In the genomic region with DNA sequence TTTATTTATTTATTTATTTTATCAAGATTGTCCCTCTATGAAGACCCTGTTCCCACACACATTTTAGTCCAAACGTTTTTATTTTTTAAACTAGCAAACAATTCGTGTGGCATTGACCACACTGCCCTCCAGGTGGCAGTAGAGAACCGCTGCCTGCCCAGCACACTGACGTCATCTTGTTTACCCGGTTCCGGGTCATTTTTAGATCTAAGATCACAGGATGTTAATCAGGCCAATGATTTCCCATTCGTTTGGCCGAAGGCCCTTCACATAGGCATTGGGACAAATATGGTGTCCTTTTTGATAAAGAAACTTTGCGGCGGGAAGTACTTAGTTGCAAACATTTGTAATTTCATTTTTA, we compare ENCODE assay signal across 8 mouse cellular contexts.
DNase-seq lines count a peak whose midpoint lies in the region; ATAC-seq and TF ChIP-seq lines count a peak whose summit lies in the region.

No protein-coding gene starts in this region.

- DNase-seq in 3134 (ENCODE audit: extremely low read depth, insufficient read length, low spot score): peak; percentile 43
- DNase-seq in adrenal gland, postnatal 10 days: peak; percentile 85
- DNase-seq in embryo, embryonic 9.5 days (ENCODE audit: extremely low spot score): peak; percentile 63
- DNase-seq in spleen, adult 2 months (ENCODE audit: low read depth in 1 of 2, low spot score in 2 of 2): peak; percentile 61 to 65

- no peak for TF ChIP-seq POLR2A in spleen, adult 2 months (IDR thresholded peaks at IDR 0.05; ENCODE audit: low read depth, low read length)

- WGBS in intestine, postnatal 0 days: 14% methylated on average over 10 of the region's 10 CpGs
- 23% methylated on average over 10 of the region's 10 CpGs for WGBS in limb, embryonic 12.5 days
- WGBS in midbrain, embryonic 15.5 days: 20% methylated on average over 10 of the region's 10 CpGs
- WGBS in spleen, adult 2 months: 15% methylated on average over 10 of the region's 10 CpGs

- no peaks in the 10 kb centered on the region for H3K9me3 ChIP-seq in intestine, postnatal 0 days (ENCODE audit: control insufficient read depth)
- no peaks in the 10 kb centered on the region for H3K9me3 ChIP-seq in limb, embryonic 12.5 days
- no peaks in the 10 kb centered on the region for H3K9me3 ChIP-seq in midbrain, embryonic 15.5 days

- ATAC-seq in granulocyte monocyte progenitor cell, adult 5-6 weeks (replicated peaks; ENCODE audit: poor library complexity, severe bottlenecking): peak; percentile 85
- no peak for ATAC-seq in intestine, postnatal 0 days
- no peak for ATAC-seq in limb, embryonic 12.5 days (ENCODE audit: insufficient number of reproducible peaks, insufficient read depth, low FRiP score, low TSS enrichment, low read depth)
- peak; percentile 69 for ATAC-seq in midbrain, embryonic 15.5 days (replicated peaks)

- peak overlapping the region; percentile 81; the same call in 1 of the 2 replicates for H3K27ac ChIP-seq in intestine, postnatal 0 days (ENCODE audit: low read depth, low read length)
- no peak overlapping the region for H3K27ac ChIP-seq in limb, embryonic 12.5 days
- H3K27ac ChIP-seq in midbrain, embryonic 15.5 days: no peak overlapping the region
- H3K27ac ChIP-seq in spleen, adult 2 months (ENCODE audit: insufficient read depth, low read length): no peak overlapping the region

- H3K4me3 ChIP-seq in intestine, postnatal 0 days (ENCODE audit: low read depth, low read length): no peak overlapping the region
- H3K4me3 ChIP-seq in limb, embryonic 12.5 days (replicated peaks): peak overlapping the region; percentile 19; the same call in 1 of the 2 replicates
- H3K4me3 ChIP-seq in midbrain, embryonic 15.5 days: no peak overlapping the region; the same call in 1 of the 2 replicates
- H3K4me3 ChIP-seq in spleen, adult 2 months (ENCODE audit: extremely low read depth, insufficient read depth, insufficient read length): no peak overlapping the region

- H3K4me1 ChIP-seq in intestine, postnatal 0 days (replicated peaks; ENCODE audit: control insufficient read depth, insufficient read depth, low read length): peaks cover 6% of the 10 kb centered on the region; the same call in 1 of the 2 replicates
- no peaks in the 10 kb centered on the region for H3K4me1 ChIP-seq in limb, embryonic 12.5 days (replicated peaks)
- H3K4me1 ChIP-seq in midbrain, embryonic 15.5 days: 0 out of 2 replicates have a peak, but pooled peaks cover 2% of the 10 kb centered on the region
- H3K4me1 ChIP-seq in spleen, adult 2 months (ENCODE audit: control insufficient read depth, insufficient read depth, insufficient read length): no peaks in the 10 kb centered on the region

- H3K36me3 ChIP-seq in intestine, postnatal 0 days (ENCODE audit: control insufficient read depth, insufficient read depth): no peaks in the 10 kb centered on the region
- no peaks in the 10 kb centered on the region for H3K36me3 ChIP-seq in limb, embryonic 12.5 days
- H3K36me3 ChIP-seq in midbrain, embryonic 15.5 days (replicated peaks): no peaks in the 10 kb centered on the region
- no peaks in the 10 kb centered on the region for H3K36me3 ChIP-seq in spleen, adult 2 months (ENCODE audit: control insufficient read depth, insufficient read depth, low read length)

- TF ChIP-seq CTCF in intestine, postnatal 0 days (IDR thresholded peaks at IDR 0.05; ENCODE audit: low read depth): peak; percentile 96
- TF ChIP-seq CTCF in spleen, adult 2 months (IDR thresholded peaks at IDR 0.05; ENCODE audit: extremely low read depth, insufficient read depth, insufficient read length, insufficient replicate concordance): peak; percentile 90; the same call in 1 of the 2 replicates

- H3K4me2 ChIP-seq in intestine, postnatal 0 days (replicated peaks; ENCODE audit: low read depth): peak overlapping the region; percentile 28; the same call in 1 of the 2 replicates
- peak overlapping the region; percentile 35; the same call in 1 of the 2 replicates for H3K4me2 ChIP-seq in limb, embryonic 12.5 days
- H3K4me2 ChIP-seq in midbrain, embryonic 15.5 days: peak overlapping the region; percentile 37

- 0 out of 2 replicates have a peak overlapping the region, but pooled peaks have one; percentile 23 for H3K9ac ChIP-seq in intestine, postnatal 0 days (ENCODE audit: low read depth, low read length)
- H3K9ac ChIP-seq in limb, embryonic 12.5 days (replicated peaks): no peak overlapping the region
- no peak overlapping the region for H3K9ac ChIP-seq in midbrain, embryonic 15.5 days

- no peaks in the 10 kb centered on the region for H3K27me3 ChIP-seq in intestine, postnatal 0 days (replicated peaks; ENCODE audit: control insufficient read depth, insufficient read depth, low read length)
- H3K27me3 ChIP-seq in limb, embryonic 12.5 days: no peaks in the 10 kb centered on the region
- H3K27me3 ChIP-seq in midbrain, embryonic 15.5 days (replicated peaks): no peaks in the 10 kb centered on the region
- no peaks in the 10 kb centered on the region for H3K27me3 ChIP-seq in spleen, adult 2 months (ENCODE audit: control insufficient read depth, insufficient read depth, low read length)

Comparison
In these comparisons a context has a peak if more than half of its experiments do, and no peak if none do; other contexts are left out.
1. ATAC-seq: peak in granulocyte monocyte progenitor cell, adult 5-6 weeks (single experiment) and midbrain, embryonic 15.5 days (single experiment); none in intestine, postnatal 0 days (single experiment) and limb, embryonic 12.5 days (single experiment).
2. Peak in every context shown above with its lines, with median percentiles within 50 percentile points of each other: DNase-seq and H3K4me2 ChIP-seq.